Mouse (Mus musculus): ENCODE results near the gene Wars.
"Not testable (repeated sequence)": the region's sequence is repeated elsewhere in the genome, so short reads cannot be mapped to it uniquely, and the experiment has no call there.

Gene Wars

GRCm38 (mm10) chr12:108850886-108851285 is 43.1 kb downstream of the Wars start:
- DNase-seq, result no peak

- no peak for DNase-seq
These were observed 43.8 kb downstream of the Wars start for GRCm38 (mm10) chr12:108850129-108850528.

- DNase-seq, result no peak
These were observed 44.4 kb downstream of the Wars start for GRCm38 (mm10) chr12:108849488-108850022.

- not testable (repeated sequence) for DNase-seq
These were observed 45.9 kb downstream of the Wars start for GRCm38 (mm10) chr12:108848033-108848432.

GRCm38 (mm10) chr12:108842663-108843062 is 51.3 kb downstream of the Wars start:
- DNase-seq, result no peak

GRCm38 (mm10) chr12:108841181-108841580 is 52.8 kb downstream of the Wars start:
- no peak for DNase-seq

GRCm38 (mm10) chr12:108836722-108837121 is 57.3 kb downstream of the Wars start:
- no peak for DNase-seq

- DNase-seq, result peak; percentile 97 to 99
These were observed 58.0 kb downstream of the Wars start, which contains the start of the genes Slc25a29 and Slc25a47 for GRCm38 (mm10) chr12:108835840-108836409. TSS of gene Slc25a29 (minus strand) at chr12:108835883. TSS of gene Slc25a47 (plus strand) at chr12:108836046.

- no peak for DNase-seq
These were observed 58.6 kb downstream of the Wars start for GRCm38 (mm10) chr12:108835208-108835839.

GRCm38 (mm10) chr12:108834786-108835185 is 59.2 kb downstream of the Wars start:
- DNase-seq, result peak; percentile 50 to 53

GRCm38 (mm10) chr12:108834337-108834736 is 59.6 kb downstream of the Wars start:
- no peak for DNase-seq

GRCm38 (mm10) chr12:108833408-108833807 is 60.6 kb downstream of the Wars start:
- no peak for DNase-seq

- peak; percentile 79 to 87 for DNase-seq
These were observed 61.1 kb downstream of the Wars start for GRCm38 (mm10) chr12:108832851-108833250.

GRCm38 (mm10) chr12:108831966-108832643 is 61.9 kb downstream of the Wars start:
- peak; percentile 70 to 80 for DNase-seq

GRCm38 (mm10) chr12:108830358-108830757 is 63.6 kb downstream of the Wars start:
- peak in 1 of 2 experiments; percentile 21 for DNase-seq

- no peak for DNase-seq
These were observed 64.3 kb downstream of the Wars start for GRCm38 (mm10) chr12:108829636-108830035.

GRCm38 (mm10) chr12:108827641-108828040 is 66.3 kb downstream of the Wars start:
- peak in 1 of 2 experiments; percentile 42 for DNase-seq

GRCm38 (mm10) chr12:108826958-108827535 is 66.9 kb downstream of the Wars start:
- DNase-seq, result peak; percentile 87 to 88

- DNase-seq, result peak; percentile 94 to 95
These were observed 67.6 kb downstream of the Wars start for GRCm38 (mm10) chr12:108826282-108826957.

- DNase-seq, result peak; percentile 45 to 54
These were observed 68.3 kb downstream of the Wars start for GRCm38 (mm10) chr12:108825561-108826224.

- DNase-seq, result peak in 1 of 2 experiments; percentile 7
These were observed 69.6 kb downstream of the Wars start for GRCm38 (mm10) chr12:108824225-108824874.
